Mouse (Mus musculus) midbrain, embryonic 14.5 days (tissue): ENCODE data around the gene Pfkp. TPM values are rescaled to one million over a fixed set of nuclear protein-coding genes. Genes with fewer than 3 reads are reported as not detected.

ENCODE experiments used
- ATAC-seq: fragments of 200-750 bp; cut with Nextera tagmentation; 2 replicates; pipeline ENCODE4 v1.8.0; 2017; ENCODE audit warnings: moderate number of reproducible peaks, moderate library complexity; ENCODE audit not compliant: low FRiP score, low TSS enrichment
- DNase-seq: peaks from one replicate; pipeline ENCODE4 v3.0.0-alpha.2; 2015
- H3K27ac ChIP-seq: fragments of 300-500 bp; sonication (generic); replicated peaks from 2 replicates; pipeline ENCODE4 v1.5.1; 2014; ENCODE audit warnings: mild to moderate bottlenecking, low read depth, low read length, moderate library complexity
- H3K27me3 ChIP-seq: fragments of 300-500 bp; sonication (generic); 2 replicates; pipeline ENCODE4 v1.6.1; 2014; ENCODE audit warnings: low read length, control low read depth, mixed read lengths; ENCODE audit not compliant: control insufficient read depth, insufficient read depth
- H3K36me3 ChIP-seq: fragments of 300-500 bp; sonication (generic); 2 replicates; pipeline ENCODE4 v1.6.1; 2014; ENCODE audit warnings: low read length, control low read depth; ENCODE audit not compliant: control insufficient read depth, insufficient read depth
- H3K4me1 ChIP-seq: fragments of 300-500 bp; sonication (generic); 2 replicates; pipeline ENCODE4 v1.6.1; 2014; ENCODE audit warnings: mild to moderate bottlenecking, antibody characterized with exemption, low read length, control low read depth; ENCODE audit not compliant: control insufficient read depth, insufficient read depth
- H3K4me2 ChIP-seq: fragments of 300-500 bp; sonication (generic); 2 replicates; pipeline ENCODE4 v1.6.1; 2014; ENCODE audit warnings: mild to moderate bottlenecking, low read length, moderate library complexity
- H3K4me3 ChIP-seq: fragments of 300-500 bp; sonication (generic); replicated peaks from 2 replicates; pipeline ENCODE4 v1.5.1; 2014; ENCODE audit warnings: low read depth, low read length
- H3K9ac ChIP-seq: fragments of 300-500 bp; sonication (generic); replicated peaks from 2 replicates; pipeline ENCODE4 v1.6.1; 2014; ENCODE audit warnings: mild to moderate bottlenecking, low read length, moderate library complexity
- H3K9me3 ChIP-seq: fragments of 300-500 bp; sonication (generic); 2 replicates; pipeline ENCODE4 v1.6.1; 2016; ENCODE audit warnings: low read length, control low read depth, mixed read lengths; ENCODE audit not compliant: control insufficient read depth
- WGBS: fragments of 180-500 bp; shearing (Covaris S2); extraction: QIAGEN DNeasy Blood & Tissue Kit; methylation state at CpG from one replicate; pipeline ENCODE4 v1.1.7; 2014; 5-methylcytosine and 5-hydroxymethylcytosine counted together
- polyA plus RNA-seq: library from polyadenylated mRNA; unstranded; fragments of >200 nt; fragmentation: Nextera tagmentation; extraction: Ambion mirVana; gene quantifications from 2 replicates; pipeline ENCODE4 v1.2.1, GENCODE M21; 2014

Gene Pfkp
- polyA plus RNA-seq, 1 experiment from 2014 or later = 241 TPM

- ATAC-seq (no peak), DNase-seq (no peak)
- WGBS = 85% methylated on average over 12 of the region's 12 CpGs
- H3K4me2 ChIP-seq = no peak overlapping the region
- no peak overlapping the region for H3K9ac ChIP-seq
- H3K27ac ChIP-seq = no peak overlapping the region
- H3K27me3 ChIP-seq = no peaks in the 10 kb centered on the region
- no peaks in the 10 kb centered on the region for H3K4me1 ChIP-seq
- H3K9me3 ChIP-seq = no peaks in the 10 kb centered on the region
- no peak overlapping the region for H3K4me3 ChIP-seq
- H3K36me3 ChIP-seq = no peaks in the 10 kb centered on the region
Observed at GRCm38 (mm10) chr13:6634063-6634462, 14.5 kb downstream of the Pfkp start.

DNA sequence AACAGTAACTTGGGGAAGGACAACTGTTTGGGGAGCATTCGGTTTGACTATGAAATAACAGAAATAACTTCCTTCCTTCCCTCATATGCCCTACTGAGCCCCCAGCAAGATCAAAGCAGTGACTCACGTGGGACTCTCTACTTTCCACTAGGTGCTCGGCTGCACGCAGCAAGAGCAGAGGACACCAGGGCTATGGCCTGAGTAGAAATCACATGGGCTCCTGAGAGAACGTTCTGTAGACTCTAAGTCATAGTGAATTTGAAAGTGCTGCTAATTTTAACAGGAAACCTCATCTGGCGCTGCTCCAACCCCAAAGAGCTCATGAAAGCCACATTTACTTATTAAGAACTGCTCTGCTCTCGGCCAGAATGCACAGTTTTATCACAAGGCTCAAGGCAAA is 15.1 kb downstream of the Pfkp start:
- WGBS = 79% methylated on average over 7 of the region's 7 CpGs
- no peak for ATAC-seq

GRCm38 (mm10) chr13:6632935-6633334 is 15.6 kb downstream of the Pfkp start:
- WGBS = 67% methylated on average over 4 of the region's 4 CpGs
- H3K27me3 ChIP-seq = no peaks in the 10 kb centered on the region
- no peak overlapping the region for H3K4me3 ChIP-seq
- H3K4me1 ChIP-seq = no peaks in the 10 kb centered on the region
- no peak for ATAC-seq
- no peak overlapping the region for H3K27ac ChIP-seq
- no peaks in the 10 kb centered on the region for H3K36me3 ChIP-seq
- no peak overlapping the region for H3K9ac ChIP-seq
- no peak overlapping the region for H3K4me2 ChIP-seq
- H3K9me3 ChIP-seq = no peaks in the 10 kb centered on the region
- DNase-seq = no peak

More for the DNA sequence above, 15.1 kb downstream of the Pfkp start:
- H3K9ac ChIP-seq = no peak overlapping the region
- H3K27ac ChIP-seq = no peak overlapping the region
- no peak overlapping the region for H3K4me2 ChIP-seq
- no peak for DNase-seq
- no peaks in the 10 kb centered on the region for H3K36me3 ChIP-seq
- no peaks in the 10 kb centered on the region for H3K27me3 ChIP-seq
- H3K9me3 ChIP-seq = no peaks in the 10 kb centered on the region
- no peaks in the 10 kb centered on the region for H3K4me1 ChIP-seq
- H3K4me3 ChIP-seq = no peak overlapping the region

DNA sequence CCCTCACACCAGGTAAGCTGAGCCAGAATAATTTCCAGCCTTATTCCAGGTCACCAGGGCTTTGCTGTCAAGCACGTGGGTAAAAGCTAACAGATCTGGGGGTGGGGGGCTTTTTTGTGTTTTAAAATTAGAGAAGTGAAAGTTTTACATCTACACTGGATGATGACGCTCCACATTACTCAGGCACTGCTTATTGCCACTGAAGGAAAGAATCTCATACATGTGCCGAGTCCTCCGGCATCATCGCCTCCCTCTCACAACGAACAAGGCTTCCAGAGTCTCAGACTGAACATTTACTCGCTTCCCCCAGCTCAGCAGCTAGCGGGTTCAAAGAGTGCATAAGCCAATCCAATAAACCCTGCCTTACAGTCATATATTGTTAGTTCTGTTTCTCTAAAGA is 16.1 kb downstream of the Pfkp start:
- Histone ChIP-seq H3K9me3 (no peaks in the 10 kb centered on the region), H3K4me1 (no peaks in the 10 kb centered on the region), H3K36me3 (no peaks in the 10 kb centered on the region), H3K4me3 (no peak overlapping the region), H3K27ac (no peak overlapping the region), H3K27me3 (no peaks in the 10 kb centered on the region), H3K4me2 (no peak overlapping the region), H3K9ac (no peak overlapping the region)
- DNase-seq (no peak), ATAC-seq (no peak)
- 71% methylated on average over 8 of the region's 8 CpGs for WGBS

GRCm38 (mm10) chr13:6631772-6632510 is 16.6 kb downstream of the Pfkp start:
- H3K4me2 ChIP-seq = no peak overlapping the region
- no peak overlapping the region for H3K9ac ChIP-seq
- H3K4me1 ChIP-seq = no peaks in the 10 kb centered on the region
- H3K9me3 ChIP-seq = no peaks in the 10 kb centered on the region
- 77% methylated on average over 12 of the region's 12 CpGs for WGBS
- H3K27ac ChIP-seq = no peak overlapping the region
- ATAC-seq (no peak), DNase-seq (no peak)
- H3K36me3 ChIP-seq = no peaks in the 10 kb centered on the region
- H3K27me3 ChIP-seq = no peaks in the 10 kb centered on the region
- no peak overlapping the region for H3K4me3 ChIP-seq

- no peak for ATAC-seq
- Histone ChIP-seq H3K36me3 (no peaks in the 10 kb centered on the region), H3K27me3 (no peaks in the 10 kb centered on the region), H3K9ac (no peak overlapping the region), H3K27ac (no peak overlapping the region), H3K4me3 (no peak overlapping the region), H3K4me2 (no peak overlapping the region), H3K4me1 (no peaks in the 10 kb centered on the region), H3K9me3 (no peaks in the 10 kb centered on the region)
- WGBS = 87% methylated on average over 5 of the region's 5 CpGs
- no peak for DNase-seq
Observed at GRCm38 (mm10) chr13:6630660-6631059, 17.9 kb downstream of the Pfkp start.

DNA sequence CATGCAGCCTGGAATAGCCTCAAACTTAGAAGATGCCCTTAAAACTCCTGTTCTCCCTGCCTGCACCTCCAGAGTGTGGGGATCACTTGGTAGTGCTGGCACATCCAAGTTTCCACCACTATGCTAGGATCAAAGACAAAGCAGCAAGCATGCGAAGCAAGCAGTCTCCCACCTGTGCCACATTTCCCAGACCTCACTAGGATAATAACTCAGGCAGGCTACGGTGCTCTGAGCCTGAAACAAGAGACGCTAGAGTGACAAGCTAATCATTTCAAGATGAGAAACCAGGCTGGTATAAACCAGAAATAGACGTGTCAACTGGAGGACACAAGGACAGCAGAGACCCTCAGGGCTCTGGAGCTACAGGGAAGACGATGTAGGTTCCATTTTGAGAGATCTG is 18.6 kb downstream of the Pfkp start:
- DNase-seq (no peak), ATAC-seq (no peak)
- 74% methylated on average over 5 of the region's 5 CpGs for WGBS
- no peaks in the 10 kb centered on the region for H3K36me3 ChIP-seq
- no peaks in the 10 kb centered on the region for H3K9me3 ChIP-seq
- no peaks in the 10 kb centered on the region for H3K27me3 ChIP-seq
- H3K4me1 ChIP-seq = no peaks in the 10 kb centered on the region
- H3K27ac ChIP-seq = no peak overlapping the region
- no peak overlapping the region for H3K4me2 ChIP-seq
- no peak overlapping the region for H3K4me3 ChIP-seq
- no peak overlapping the region for H3K9ac ChIP-seq

DNA sequence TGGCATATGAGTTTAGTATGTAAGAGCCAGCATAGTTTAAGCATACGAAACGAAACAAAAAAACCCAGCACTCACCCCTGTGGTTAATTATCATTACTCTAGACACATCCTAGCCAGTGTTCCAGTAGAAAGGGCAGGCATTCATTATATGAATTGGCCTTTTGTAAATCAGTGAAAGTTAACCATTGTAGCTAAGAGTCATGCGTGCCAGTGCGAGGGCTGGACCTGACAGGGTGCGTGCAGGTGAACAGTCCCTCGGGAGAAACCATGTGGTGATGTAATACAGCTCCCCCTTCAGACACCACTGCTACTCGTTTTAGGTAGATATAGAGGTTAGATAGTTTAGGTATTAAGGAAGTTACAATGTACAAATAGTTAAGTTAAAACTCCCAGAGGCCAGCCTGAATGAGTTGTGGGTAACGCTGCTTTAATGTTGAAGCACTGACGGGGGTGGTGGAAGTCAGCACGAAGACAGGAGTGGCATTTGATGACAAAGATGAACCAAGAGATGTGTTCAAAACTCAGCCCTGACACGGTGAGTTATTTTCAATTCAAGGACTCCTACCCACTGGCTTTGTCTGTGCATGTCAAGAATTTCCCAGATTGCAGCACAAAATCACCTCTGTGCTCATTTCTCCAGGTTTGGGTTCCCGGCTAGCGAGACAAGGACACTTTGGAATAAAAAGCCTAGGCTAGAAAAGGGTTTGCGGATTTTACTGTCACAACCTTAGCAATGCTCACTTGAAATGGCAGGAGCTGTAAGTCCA is 19.4 kb downstream of the Pfkp start:
- Histone ChIP-seq H3K27me3 (no peaks in the 10 kb centered on the region), H3K36me3 (no peaks in the 10 kb centered on the region), H3K4me3 (no peak overlapping the region), H3K9me3 (no peaks in the 10 kb centered on the region), H3K9ac (no peak overlapping the region), H3K4me2 (no peak overlapping the region), H3K4me1 (no peaks in the 10 kb centered on the region), H3K27ac (no peak overlapping the region)
- DNase-seq (no peak), ATAC-seq (no peak)
- 89% methylated on average over 14 of the region's 14 CpGs for WGBS

DNA sequence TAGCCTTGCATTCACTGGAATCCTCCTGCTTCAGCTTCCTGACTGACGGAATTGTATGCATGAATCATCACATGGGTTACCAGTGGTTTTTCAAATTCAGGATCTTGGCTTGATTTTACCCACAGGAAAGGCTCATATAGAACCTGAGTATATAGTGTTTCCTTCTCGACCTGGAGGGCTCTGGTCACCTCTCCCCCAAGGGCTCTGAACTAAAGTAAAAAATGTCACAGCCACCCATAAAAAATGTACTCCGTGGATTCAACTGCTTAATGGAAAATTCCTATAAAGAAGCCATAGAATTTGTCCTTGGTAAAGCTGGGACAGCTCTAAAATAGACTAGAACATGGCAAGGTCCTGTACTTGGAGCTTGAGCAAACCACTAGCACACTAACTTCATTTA is 20.3 kb downstream of the Pfkp start:
- 91% methylated on average over 3 of the region's 3 CpGs for WGBS
- Histone ChIP-seq H3K4me1 (no peaks in the 10 kb centered on the region), H3K36me3 (no peaks in the 10 kb centered on the region), H3K9me3 (no peaks in the 10 kb centered on the region), H3K4me2 (no peak overlapping the region), H3K9ac (no peak overlapping the region), H3K27ac (no peak overlapping the region), H3K4me3 (no peak overlapping the region), H3K27me3 (no peaks in the 10 kb centered on the region)
- ATAC-seq (no peak), DNase-seq (no peak)
